Mouse (Mus musculus): ENCODE data around the gene Gsn. TPM values are rescaled to one million over a fixed set of nuclear protein-coding genes. Genes with fewer than 3 reads are reported as not detected.

Gene Gsn
- polyA plus RNA-seq (2015; fragmentation: Nextera tagmentation; extraction: Ambion mirVana), result 139 TPM in 2 replicates

- DNase-seq (ENCODE audit: low spot score), result peak; percentile 92
Observed at GRCm38 (mm10) chr2:35255885-35256833, at the start of gene Gsn. Gene Gsn, plus strand, starts transcription at chr2:35256380.

DNA sequence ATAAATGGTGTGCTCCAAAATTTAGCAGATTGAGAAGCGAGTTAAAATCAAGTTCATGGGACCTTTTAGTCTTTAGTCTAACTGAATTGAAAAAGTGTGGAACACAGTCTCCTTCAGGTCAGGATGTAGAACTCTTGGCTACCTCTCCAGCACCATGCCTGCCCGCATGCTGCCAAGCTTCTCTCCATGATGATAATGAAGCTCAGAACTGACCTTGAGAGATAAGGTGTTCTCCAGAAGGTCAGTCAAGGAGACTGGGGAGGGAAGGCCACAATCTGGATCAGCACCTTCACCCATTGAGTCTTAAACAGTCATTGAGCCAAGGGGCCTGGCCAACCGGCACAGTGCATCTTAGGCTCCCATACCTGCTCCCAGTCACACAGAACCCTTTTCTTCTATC is 49.4 kb upstream of the Gsn start:
- no peak for DNase-seq (ENCODE audit: low spot score)

GRCm38 (mm10) chr2:35208054-35208453 is 48.1 kb upstream of the Gsn start:
- no peak for DNase-seq (ENCODE audit: low spot score)

DNA sequence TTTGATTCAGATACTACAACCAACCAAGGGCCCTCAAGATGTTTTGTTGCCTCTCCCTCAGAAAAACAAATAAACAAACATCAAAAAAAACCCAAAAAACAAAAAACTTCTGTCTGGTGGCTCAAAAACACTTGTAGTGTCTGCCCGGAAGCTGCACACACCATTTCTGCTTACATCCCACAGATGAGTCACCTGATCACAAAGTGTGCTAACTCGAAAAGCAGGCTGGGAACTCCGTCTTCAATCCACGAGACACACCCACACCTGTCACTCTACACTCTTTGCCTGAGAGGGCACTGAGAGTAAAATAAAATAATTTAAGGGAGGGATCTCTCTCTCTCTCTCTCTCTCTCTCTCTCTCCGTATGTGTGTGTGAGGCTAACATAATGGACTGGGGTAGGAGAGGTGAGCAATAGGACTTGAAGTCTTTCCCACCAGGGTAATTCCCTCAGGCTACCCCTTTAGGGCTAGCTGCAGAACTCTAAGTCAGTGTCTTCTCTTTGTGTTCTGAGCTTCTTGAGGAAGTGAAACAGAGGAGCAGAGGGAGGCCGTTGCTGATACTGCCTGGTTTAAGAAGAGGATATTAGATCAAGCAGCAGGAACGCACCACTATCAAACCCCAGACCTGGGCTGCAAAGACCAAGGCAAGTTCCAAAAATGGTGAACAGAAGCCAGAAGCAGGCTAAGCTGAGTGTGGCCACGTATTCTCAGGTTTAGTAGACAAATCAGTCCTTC is 47.1 kb upstream of the Gsn start:
- DNase-seq (ENCODE audit: low spot score), result peak; percentile 24

DNA sequence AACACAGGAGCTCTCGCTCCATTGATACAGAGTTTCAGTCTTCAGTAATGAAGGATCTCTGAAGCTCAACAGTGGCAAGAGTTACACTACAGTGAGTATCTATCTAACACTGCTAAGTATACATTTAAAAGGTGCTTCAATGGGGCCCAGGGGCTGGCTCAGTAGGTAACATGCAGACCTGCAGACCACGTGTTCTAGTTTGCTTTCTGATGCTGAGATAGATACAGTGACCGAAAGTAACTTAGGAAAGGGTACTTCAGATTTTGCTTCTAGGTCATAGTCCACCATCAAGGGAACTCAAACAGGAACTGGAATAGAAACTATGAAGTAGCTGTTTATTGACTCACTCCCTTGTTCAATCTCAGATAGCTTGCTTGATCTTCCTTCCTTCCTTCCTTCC is 44.5 kb upstream of the Gsn start:
- DNase-seq (ENCODE audit: low spot score), result no peak

GRCm38 (mm10) chr2:35213345-35213910 is 42.8 kb upstream of the Gsn start:
- DNase-seq (ENCODE audit: low spot score), result no peak

- peak; percentile 77 for DNase-seq (ENCODE audit: low spot score)
Observed at GRCm38 (mm10) chr2:35214881-35215358, 41.3 kb upstream of the Gsn start.

DNA sequence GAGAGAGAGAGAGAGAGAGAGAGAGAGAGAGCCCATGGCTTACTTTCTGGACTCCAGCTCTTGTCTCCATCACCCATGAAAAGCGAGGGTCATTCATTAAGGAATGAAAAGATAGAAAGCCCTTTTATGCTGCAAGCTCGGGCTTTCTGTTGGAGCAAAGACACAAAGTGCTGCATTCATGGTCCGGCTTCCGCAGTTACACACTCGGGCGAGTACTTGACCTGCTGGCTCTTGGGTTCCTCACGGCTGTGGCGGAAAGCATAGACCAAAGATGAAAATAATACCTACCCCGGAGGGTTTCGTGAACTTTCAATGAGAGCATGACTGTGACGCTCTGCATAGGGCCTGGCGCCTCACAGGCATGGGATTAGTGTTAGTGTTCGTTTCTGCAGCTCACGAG is 40.8 kb upstream of the Gsn start:
- no peak for DNase-seq (ENCODE audit: low spot score)

- no peak for DNase-seq (ENCODE audit: low spot score)
Observed at GRCm38 (mm10) chr2:35216701-35217100, 39.5 kb upstream of the Gsn start.

- DNase-seq (ENCODE audit: low spot score), result no peak
Observed at GRCm38 (mm10) chr2:35218736-35219135, 37.4 kb upstream of the Gsn start.

GRCm38 (mm10) chr2:35222822-35223391 is 33.3 kb upstream of the Gsn start:
- no peak for DNase-seq (ENCODE audit: low spot score)

DNA sequence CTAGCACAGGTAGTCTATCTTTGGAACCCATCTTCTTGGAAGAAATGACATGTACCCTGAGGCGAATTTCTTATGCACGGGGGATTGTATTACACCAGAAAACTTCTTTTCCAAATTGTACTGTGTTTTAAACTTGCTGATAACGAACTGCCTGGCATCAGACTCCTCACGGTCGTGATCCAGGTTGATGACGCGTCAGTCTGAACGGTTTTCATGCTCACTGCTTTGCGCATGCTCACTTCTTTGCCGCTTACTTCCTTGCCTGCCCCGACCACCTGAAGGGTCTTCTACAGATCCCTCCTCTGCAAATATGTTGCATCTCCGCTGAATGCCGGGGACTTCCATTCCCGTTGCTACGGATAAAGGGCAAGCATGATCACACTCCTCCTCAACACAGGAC is 31.9 kb upstream of the Gsn start:
- DNase-seq (ENCODE audit: low spot score), result no peak

- DNase-seq (ENCODE audit: low spot score), result no peak
Observed at GRCm38 (mm10) chr2:35228145-35228544, 28.0 kb upstream of the Gsn start.

DNA sequence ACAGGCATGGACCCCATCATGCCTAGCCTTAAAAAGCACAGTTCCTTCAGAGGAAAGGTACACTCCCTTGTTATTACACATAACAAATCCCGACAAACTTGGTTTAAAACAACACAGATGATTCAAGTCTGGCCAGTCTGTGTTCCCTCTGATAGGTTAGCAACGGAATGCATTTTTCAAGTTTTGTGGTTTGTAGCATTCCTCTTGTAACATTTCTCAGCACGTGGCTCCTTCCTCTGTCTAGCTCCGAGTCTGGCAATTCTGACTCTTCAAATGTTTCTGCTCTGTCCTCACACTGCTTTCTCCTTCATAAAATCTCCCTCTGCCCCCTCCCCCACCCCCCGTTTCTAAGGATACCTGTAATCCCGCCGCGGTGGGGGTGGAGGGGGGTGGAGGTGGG is 26.0 kb upstream of the Gsn start:
- DNase-seq (ENCODE audit: low spot score), result no peak

GRCm38 (mm10) chr2:35231871-35232270 is 24.3 kb upstream of the Gsn start:
- no peak for DNase-seq (ENCODE audit: low spot score)

GRCm38 (mm10) chr2:35232595-35233445 is 23.4 kb upstream of the Gsn start:
- DNase-seq (ENCODE audit: low spot score), result peak; percentile 34

DNA sequence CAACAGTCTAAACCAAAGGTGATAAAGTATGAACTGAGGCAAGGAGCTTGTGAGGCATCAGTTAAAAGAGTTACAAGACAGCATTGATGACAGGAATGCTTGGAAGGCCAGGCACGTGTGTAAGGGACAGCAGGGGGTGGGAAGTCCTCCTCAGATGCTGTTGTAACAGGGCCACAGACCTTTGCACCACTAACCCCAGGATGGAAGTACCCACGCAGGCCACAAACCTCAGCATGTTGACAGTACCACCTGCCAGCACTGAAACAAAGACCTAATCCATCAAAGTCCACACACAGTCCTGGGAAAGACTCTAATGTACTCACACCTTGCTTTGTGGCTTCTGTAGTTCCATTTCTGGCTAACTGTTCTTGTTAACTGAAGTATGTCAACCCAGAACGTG is 22.3 kb upstream of the Gsn start:
- no peak for DNase-seq (ENCODE audit: low spot score)

- DNase-seq (ENCODE audit: low spot score), result no peak
Observed at GRCm38 (mm10) chr2:35235021-35235420, 21.2 kb upstream of the Gsn start.

DNA sequence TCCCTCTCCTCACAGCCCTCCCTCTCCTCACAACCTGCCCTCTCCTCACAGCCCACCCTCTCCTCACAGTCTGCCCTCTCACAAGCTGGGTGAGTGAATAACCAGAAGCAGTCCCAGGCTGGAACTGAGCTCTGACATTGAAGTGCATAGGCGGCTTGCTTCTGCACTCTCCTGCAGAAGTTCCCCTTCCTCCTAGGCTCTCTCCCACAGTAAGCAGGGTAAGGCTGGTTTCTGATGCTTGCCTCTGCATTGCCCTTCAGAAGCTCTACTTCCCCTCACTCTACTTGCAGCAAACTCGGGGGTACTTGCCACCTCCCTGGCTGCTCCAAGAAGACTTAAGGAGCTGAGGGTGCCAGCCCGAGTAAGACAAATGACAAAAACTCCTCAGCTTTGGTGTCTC is 11.9 kb upstream of the Gsn start:
- no peak for DNase-seq (ENCODE audit: low spot score)

GRCm38 (mm10) chr2:35247763-35248162 is 8.4 kb upstream of the Gsn start:
- DNase-seq (ENCODE audit: low spot score), result no peak

GRCm38 (mm10) chr2:35252733-35253132 is 3.4 kb upstream of the Gsn start:
- DNase-seq (ENCODE audit: low spot score), result no peak

Measured in thymus, postnatal 0 days (tissue).